Mouse (Mus musculus) E14TG2a.4 (cell line): Measurements from ENCODE around the gene Tsc22d2.

Source experiments
- CTCF ChIP-seq: conservative IDR thresholded peaks from 2 replicates; pipeline ENCODE4 v1.5.1; 2014; ENCODE audit warnings: low read length
- NANOG ChIP-seq: IDR thresholded peaks from 2 replicates; pipeline ENCODE4 v1.6.1; 2014; ENCODE audit warnings: borderline replicate concordance, low read length, mixed read lengths
- POU5F1 ChIP-seq: IDR thresholded peaks from 2 replicates; pipeline ENCODE4 v1.6.1; 2014; ENCODE audit warnings: low read length, borderline replicate concordance

DNA sequence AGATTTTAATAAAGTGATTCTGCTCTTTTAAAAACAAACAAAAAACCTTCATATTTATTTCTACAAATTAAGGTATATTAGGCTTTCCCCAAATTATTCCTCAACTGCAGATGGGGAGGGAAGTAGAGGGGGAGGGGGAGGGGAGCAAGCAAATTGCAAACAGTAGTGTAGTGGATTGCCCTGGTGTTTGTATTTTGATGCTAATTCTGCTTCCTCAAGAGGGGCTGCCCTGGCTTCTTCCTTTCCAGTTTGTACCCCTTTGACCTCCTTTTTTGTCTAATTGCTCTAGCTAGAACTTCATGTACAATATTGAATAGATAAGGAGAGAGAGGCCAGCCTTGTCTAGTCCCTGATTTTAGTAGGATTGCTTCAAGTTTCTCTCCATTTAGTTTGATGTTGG is 90.2 kb downstream of the Tsc22d2 start:
- TF ChIP-seq CTCF (no peak), NANOG (no peak), POU5F1 (no peak)
